Mouse (Mus musculus): ENCODE results near the gene Tmc7. TPM values are rescaled to one million over a fixed set of nuclear protein-coding genes. Genes with fewer than 3 reads are reported as not detected.

Tmc7 gene
- total RNA-seq, 2 experiments from 2014 or later: 18.2 to 22.1 TPM

DNA sequence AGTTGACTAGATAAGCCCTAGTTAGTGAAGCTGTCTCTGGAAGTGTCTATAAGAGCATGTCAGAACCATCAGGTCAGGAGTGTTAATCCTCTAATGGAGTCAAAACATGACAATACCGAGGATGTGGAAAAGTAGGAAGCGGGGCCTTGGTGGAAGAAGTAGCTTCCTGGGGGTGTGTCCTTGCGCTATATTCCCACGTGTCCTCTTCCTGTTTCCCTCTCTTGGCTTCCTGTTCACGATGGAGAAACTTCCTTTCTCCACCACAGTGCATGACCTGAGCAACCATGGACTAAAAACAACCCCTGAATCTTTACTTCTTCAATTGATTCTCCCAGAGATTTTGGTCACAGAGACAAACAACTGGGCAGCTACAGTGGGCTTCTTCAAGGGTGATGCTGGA is 62.5 kb downstream of the Tmc7 start:
- intact Hi-C loops (cut with DNase I): no loop called here
- DNase-seq (ENCODE audit: low spot score in 2 of 2): no peak

DNA sequence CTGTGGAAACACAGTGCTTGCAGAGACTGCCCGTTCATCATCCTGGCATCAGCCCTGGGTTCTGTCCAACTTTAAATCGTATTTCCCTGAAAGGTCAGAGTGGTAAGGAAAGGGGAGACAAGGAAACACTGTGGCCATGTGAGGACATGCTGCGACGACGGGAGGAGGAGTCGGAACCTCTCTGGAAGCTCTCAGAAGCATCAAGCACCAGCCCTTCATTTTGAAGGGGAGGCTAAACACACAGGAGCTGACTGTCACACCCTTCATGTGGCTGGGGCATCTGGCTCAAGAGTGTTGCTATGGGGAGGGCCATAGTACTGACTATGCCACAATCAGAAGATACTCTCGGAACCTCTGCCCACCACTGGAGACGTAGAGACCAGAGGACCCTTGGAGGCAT is 64.9 kb downstream of the Tmc7 start:
- intact Hi-C loops (cut with DNase I): loop anchor here (1.0 to 2.0 kb wide), 2 partner anchors 71 to 215 kb away; partner anchors contain the start of gene Syt17

DNA sequence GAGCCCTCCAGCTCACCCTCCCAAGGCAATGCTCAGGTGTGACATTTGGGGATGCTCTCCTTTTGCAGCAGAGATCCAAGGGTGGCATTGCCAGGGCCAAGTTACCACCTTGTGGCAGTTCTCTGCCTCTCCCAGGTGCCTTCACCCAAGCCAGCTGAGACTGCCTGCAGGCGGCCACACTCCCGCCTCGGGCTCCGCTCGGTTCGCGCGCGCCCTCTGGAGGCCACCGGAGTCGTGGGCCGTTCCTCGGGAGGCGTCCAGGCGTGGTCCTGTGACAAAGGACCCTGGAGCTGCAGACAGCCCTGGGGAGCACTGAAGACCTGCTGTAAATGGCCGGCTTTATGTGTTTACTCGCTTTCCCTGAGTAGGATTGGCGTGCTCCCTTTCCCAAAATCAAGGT is 65.8 kb downstream of the Tmc7 start:
- intact Hi-C loops (cut with DNase I): loop anchor here (1.0 to 2.0 kb wide), 2 partner anchors 70 to 214 kb away; partner anchors contain the start of gene Syt17
- peak; percentile 57 to 78 for DNase-seq (ENCODE audit: low spot score in 2 of 2)

More for the DNA sequence above, 64.9 kb downstream of the Tmc7 start:
- DNase-seq (ENCODE audit: low spot score in 2 of 2): no peak

DNA sequence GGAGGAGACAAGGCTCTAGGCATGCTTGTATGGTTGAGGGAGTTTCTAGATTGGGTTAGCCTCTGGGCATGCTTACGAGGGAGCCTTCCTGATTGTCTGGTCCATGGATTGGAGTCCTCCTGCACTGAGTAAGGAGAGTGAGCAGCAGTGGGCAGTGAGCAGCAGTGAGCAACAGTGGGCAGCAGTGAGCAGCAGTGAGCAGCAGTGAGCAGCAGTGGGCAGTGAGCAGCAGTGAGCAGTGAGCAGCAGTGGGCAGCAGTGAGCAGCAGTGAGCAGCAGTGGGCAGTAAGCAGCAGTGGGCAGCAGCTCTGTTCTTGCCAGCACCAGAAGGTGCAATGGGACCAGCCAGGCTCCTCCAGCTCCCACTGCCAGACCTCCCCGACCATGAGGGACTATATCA is 66.7 kb downstream of the Tmc7 start:
- no peak for DNase-seq (ENCODE audit: low spot score in 2 of 2)
- intact Hi-C loops (cut with DNase I): loop anchor here (2.0 kb wide), 1 partner anchor 69 kb away; the partner anchor contains the start of gene Syt17

DNA sequence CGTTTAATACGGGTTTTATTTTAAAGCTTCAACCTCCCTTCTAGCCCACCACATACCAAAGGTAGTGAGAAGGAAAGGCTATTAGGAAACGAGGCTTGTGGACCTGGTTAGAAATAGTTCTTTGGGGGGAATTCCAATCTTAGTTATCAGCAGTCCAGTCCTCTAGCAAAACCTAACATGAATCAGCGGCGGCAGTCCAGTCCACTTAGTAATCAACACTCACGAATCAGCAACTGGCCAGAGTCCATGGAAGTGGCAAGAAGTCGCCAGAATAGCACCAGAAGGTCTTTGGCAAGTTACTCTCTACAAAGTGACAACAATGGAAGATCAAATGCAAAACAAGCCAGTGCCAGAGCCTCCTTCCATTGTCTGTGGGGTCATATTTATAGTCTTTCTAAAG is 76.0 kb downstream of the Tmc7 start:
- intact Hi-C loops (cut with DNase I): no loop called here
- no peak for DNase-seq (ENCODE audit: low spot score in 2 of 2)

DNA sequence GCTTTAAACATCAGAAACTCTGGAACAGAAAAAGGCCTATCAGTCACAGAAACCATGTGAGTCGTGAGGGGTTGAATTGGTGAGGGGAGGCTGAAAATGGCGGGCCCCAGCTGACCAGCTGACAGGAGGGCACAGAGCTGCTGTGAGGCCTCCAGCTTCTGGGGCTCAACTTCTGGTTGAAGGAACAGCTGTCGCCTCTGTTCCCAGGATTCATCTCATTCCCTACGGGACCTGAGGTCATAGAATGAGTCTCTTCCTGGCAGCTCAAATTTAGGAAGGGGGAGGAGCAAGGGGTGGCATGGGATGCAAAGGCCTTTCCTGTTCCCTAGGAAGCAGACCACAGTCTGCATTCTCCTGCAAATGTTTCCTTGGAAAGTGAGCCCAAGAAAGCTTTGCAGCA is 80.7 kb downstream of the Tmc7 start:
- no peak for DNase-seq (ENCODE audit: low spot score in 2 of 2)
- intact Hi-C loops (cut with DNase I): no loop called here

DNA sequence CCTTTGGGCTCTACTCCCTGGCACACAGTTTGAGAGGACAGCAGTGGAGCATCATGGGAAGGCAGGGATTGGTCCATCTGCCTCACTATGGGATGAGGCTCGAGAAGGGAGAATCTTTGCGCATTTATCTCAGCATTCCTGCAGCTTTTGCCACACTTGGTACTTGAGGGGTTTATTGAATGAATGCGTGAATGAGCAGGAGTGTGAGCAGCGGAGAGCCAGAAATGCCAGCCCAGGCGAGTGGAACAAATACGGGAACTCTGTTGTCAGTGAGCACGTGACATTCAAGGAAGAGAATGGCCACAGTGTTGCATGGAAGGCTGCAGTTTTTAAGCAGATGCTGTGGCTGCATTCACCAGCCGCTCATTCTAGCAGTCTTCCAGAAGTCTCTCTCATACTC is 82.2 kb downstream of the Tmc7 start:
- intact Hi-C loops (cut with DNase I): no loop called here
- no peak for DNase-seq (ENCODE audit: low spot score in 2 of 2)

DNA sequence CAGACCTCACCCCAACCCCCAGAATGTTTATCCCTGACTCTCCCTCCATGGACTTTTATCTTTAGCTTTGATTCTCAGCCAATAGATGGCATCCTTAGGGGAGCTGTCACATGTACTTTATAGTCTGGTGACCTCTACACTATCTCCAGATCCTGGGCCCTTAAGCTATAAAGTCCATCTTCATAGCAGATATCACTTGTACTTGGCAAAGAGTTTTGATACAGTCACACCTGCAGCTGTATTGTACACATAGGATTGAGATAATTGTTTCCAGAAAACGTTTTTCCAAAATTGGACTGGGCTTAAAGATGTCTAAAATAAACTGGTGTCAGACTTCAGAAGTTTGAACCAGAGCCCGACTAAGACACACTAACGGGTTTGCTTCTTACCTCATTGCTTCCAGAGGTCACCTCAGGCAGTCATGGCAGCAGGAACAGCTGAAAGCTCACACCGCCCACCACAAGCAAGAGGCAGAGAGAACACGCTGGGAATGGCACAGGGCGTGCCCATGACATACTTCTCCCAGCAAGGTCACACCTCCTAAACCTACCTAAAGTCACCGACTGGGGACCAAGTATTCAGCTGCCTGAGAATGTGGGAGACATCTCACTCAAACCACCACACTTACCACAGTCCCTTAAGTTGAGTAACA is 84.6 kb downstream of the Tmc7 start:
- no peak for DNase-seq (ENCODE audit: low spot score in 2 of 2)
- intact Hi-C loops (cut with DNase I): no loop called here

DNA sequence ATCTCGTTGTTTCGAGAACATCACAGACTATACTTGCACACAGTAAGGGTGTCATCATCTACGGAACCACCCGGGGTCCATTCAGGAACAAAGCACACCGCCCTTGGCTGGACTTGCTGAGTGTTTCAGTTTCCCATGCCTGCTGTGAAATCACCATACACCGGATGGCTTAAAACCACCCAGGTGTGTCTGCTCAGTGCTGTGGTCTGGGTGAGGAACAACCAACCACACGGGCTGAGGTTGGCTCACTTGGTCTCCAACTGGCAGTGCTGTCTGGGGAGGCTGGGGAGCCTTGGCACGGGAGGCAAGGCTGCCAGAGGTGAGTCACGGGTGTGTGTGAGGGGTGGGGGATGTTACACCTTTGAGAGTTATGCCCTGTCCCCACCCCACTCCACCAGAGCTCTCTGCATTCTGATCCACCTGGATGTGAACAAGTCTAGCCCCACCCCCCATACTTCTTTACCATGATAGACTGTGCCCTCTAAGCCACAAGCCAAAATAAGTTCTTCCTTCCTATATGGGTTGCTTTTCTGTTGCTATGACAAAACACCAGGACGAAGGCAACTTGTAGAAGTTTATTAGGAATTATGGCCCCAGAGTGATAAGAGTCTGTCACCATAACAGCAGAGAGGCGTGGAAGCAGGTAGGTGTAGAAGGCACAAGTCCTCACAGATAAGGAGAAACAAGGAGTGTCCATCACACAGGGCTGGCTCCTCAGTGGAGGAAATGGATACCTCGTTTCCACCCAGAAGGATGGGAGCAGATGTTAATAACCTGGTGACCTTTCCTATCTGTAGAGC is 85.4 kb downstream of the Tmc7 start:
- DNase-seq (ENCODE audit: low spot score in 2 of 2): no peak
- intact Hi-C loops (cut with DNase I): no loop called here

DNA sequence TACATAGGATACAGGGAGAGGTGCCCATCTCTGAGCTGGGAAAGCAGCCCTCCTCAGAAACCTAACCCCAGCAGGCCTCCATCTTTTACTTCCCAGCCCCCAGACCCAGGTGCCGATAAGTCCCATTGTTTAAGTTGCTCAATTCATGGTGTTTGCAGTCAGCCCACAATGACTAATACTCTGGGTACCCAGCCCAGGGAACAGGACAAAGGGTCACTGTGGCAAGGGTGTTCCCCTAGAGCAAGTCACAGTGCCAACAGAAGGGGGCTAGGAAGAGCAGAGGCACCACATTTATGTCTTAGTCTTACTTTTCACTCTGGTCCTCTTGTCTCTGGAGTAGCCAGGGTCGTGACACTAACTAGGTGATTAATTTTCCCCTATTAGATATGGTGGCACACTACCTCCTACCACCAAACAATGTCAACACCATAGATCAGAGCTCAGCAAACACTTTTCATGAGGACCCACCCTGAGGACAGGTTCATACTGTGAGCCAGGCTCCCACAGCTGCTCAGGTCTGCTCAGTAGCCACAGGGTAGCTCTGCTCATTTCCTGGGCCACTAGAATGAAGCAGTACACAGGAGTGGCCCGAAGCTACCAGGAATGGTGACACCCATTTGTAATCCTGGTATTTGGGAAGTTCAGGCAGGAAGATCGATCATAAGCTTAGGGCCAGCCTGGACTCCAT is 89.5 kb downstream of the Tmc7 start:
- intact Hi-C loops (cut with DNase I): no loop called here
- DNase-seq (ENCODE audit: low spot score in 2 of 2): no peak

DNA sequence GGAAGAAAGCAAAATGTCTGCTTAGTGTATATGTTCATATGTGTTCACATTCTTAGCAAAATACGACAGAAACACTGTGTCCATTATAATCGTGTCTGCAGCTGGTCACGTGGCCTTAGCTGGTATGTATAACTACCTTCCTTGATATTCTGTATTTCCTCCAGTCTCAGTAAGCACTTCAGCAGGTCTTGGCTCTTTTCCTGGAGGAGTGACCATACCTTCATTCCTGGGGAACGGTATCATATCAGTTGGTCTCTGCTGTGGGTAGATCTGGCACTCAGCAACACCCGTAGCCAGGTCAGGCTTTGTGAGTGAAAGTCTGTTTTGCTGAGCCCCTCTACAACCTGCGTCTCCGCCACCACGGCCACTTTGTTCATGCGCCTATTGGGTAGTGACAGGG is 90.6 kb downstream of the Tmc7 start:
- intact Hi-C loops (cut with DNase I): no loop called here
- no peak for DNase-seq (ENCODE audit: low spot score in 2 of 2)

DNA sequence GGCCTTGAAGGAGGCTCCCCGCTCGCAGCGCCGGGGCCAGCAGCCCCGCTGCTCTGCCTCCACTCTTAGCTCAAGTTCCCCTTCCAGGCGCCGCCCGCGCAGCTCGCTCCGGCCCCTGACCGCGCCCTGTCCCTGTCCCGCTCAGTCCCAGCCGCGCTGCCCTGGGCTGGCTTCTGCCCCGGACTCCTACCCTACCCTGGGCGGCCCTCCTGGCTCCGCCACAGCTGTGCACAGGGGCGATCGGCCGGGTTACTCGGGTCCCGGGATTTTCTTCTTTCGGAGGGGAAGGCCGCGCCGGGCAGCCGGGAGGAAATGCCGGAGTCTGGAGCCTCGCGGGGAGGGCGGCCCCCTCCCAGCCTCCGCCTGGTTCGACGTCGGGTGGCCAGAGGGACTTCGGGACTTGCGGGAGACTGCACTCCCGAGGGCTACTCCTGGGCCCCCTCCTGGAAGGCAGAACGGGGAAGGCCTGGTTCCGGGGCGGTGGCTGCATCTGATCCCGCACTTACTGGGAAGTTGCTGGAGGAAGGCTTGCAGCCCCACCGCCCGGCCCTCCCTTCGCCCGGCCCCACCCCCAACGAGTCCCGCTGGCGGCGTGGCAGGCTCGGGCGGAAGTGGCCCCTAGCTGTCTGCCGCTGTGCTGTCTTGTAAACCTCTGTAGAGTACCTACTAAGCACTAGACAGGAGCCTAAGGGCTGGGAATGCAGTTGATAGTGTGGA is 92.9 kb downstream of the Tmc7 start, which contains the start of gene Itpripl2:
TSS of gene Itpripl2 (minus strand) at position 545 of the 717 bp plus-strand sequence.
- intact Hi-C loops (cut with DNase I): no loop called here

DNA sequence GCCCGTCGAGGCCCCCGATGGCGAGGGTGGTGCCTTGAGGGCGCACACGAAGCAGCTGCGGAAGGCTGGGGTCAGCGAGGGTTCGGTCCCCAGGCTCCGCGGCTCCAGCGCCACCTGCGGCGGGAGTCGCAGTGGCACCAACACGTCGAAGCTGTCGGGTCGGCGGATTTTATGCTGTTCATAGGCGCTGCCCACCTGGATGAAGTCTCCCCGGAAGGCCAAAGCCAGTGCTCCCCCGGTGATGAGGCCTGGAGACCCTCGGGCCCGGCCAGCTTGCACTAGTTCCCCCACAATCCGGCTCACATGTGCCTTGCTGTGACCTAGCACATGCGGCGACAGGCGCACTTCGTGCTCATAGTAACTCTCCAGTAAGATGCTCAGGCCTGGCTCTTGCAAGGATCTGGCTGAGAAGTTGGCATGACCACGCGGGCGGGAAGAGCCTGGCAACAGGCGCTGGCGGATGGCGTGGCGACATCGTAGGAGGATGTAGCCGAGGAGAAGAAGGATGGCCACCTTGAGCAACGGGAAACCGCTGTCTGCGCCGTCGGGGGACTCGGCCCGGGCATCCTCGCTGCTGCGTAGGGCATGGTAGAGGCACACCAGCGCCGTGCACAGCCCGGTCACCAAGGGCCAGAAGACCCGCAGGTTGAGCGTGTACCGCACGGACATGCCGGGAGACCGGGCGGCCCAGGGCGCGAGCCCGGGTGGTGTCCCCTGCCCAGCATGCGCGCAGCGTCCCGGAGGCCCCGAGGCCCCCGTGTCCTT is 93.7 kb downstream of the Tmc7 start:
- intact Hi-C loops (cut with DNase I): no loop called here
- DNase-seq (ENCODE audit: low spot score in 2 of 2): peak; percentile 11 to 54

More for the DNA sequence above, 92.9 kb downstream of the Tmc7 start, which contains the start of gene Itpripl2:
- DNase-seq (ENCODE audit: low spot score in 2 of 2): peak in 1 of 2 experiments; percentile 28

DNA sequence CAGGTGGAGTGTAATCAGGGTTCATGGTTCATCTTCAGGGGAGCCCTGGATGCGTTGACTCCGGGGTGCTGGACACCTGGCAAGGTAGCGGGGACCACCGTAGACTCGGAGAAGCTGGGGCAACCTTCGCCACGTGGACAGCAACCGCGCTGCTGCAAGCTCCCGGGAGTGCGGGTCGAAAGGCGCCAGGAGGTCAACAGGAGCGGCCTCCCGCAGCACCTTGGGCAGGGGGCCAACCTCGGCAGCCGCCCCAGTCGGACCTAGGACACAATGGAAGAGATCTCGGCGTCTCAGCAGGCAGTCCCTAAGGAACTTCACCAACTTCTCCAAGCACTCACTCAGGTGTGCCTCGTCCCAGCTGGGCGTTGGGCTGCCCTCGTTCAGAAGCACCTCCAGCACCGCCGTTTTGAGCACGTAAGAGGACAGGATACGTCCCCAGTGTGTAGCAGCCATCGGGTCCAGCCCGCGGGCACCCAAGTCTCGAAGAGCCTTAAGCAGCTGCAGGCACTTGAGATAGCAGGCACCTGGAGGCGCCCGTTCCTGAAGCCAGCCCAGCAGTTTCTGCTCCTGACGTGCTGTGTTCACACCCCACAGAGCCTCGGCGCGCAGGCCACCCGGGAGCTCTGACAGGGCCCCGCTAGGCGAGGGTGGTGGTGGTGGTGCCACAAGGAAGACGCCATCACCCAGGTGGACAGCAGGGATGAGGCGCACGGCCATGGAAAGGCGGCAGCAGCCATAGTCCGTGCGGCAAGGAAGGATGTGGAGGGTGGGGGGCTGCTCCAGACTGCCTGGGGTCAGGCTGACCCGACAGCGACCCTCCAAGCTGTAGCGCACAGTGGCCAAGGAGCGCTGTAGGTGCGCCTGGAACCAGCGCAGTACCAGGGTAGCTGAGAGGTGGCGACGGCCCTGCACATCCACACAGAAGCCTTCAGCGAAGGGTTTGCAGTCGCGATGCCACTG is 94.5 kb downstream of the Tmc7 start:
- DNase-seq (ENCODE audit: low spot score in 2 of 2): no peak
- intact Hi-C loops (cut with DNase I): no loop called here

DNA sequence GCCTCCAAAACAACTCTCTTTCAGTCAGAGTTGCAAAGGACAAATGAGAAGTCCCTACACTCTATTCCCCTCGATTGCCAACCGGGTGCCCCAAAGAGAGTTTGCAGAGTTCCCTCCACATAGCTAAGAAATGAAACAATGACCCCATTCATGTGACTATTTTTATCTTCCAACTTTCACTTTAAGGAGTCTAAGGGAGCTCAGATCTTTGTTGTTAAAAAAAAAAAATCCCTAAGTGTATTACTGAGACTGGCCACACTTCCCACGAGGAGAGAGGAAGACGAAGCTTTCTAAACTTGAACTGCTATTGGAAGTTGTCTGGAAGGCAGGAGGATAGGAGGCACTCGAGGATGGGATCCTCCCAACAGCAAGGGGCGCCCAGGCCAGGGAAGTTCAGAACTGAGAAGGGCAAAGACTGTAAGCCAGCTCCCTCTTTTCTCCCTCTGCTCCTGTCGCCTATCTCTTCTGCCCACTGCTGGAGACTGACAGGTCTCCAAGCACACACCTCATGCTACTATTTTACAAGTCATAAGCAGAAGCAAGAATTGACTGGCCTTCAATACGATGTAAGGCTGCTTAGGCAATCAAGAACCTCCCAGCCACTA is 96.4 kb downstream of the Tmc7 start:
- intact Hi-C loops (cut with DNase I): no loop called here
- no peak for DNase-seq (ENCODE audit: low spot score in 2 of 2)

DNA sequence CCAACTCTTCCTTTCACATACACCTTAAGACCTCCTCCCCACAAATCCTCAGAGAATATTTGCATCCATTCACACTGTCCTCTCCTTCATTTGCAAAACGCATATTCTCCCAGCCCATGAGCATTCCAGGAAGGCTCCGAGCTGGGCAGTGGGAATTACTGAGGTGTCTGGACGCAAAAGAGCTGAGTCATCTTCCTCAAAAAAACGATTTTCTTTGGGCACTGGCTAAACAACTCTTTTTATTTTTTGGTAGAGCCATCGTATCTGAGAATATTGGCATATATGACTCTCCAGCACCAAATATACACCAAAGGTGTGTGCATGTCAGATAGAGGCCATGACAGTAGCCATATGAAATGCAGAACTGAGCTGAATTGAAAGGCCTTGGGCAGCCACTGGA is 97.6 kb downstream of the Tmc7 start:
- DNase-seq (ENCODE audit: low spot score in 2 of 2): no peak
- intact Hi-C loops (cut with DNase I): no loop called here
